Mouse (Mus musculus) right cerebral cortex, postnatal 25 days (tissue): ENCODE results near the gene Scn4b.

Experiments
- DNase-seq: peaks from one replicate; pipeline ENCODE4 v3.0.0; 2022

The Scn4b gene

GRCm38 (mm10) chr9:45138191-45139032 lies at the start of gene Scn4b:
Gene Scn4b, plus strand, starts transcription at chr9:45138395.
- DNase-seq = peak; percentile 42

GRCm38 (mm10) chr9:45090811-45091210 lies 47.4 kb upstream of the Scn4b start:
- DNase-seq = no peak

GRCm38 (mm10) chr9:45092641-45093040 lies 45.6 kb upstream of the Scn4b start:
- no peak for DNase-seq

- DNase-seq = no peak
These were observed 42.9 kb upstream of the Scn4b start for GRCm38 (mm10) chr9:45095149-45095937.

- no peak for DNase-seq
These were observed 40.3 kb upstream of the Scn4b start for GRCm38 (mm10) chr9:45097877-45098276.

GRCm38 (mm10) chr9:45098426-45098825 lies 39.8 kb upstream of the Scn4b start:
- DNase-seq = no peak

GRCm38 (mm10) chr9:45102528-45102927 lies 35.7 kb upstream of the Scn4b start:
- no peak for DNase-seq

- no peak for DNase-seq
These were observed 34.8 kb upstream of the Scn4b start for GRCm38 (mm10) chr9:45103211-45103979.

GRCm38 (mm10) chr9:45105596-45106374 lies 32.4 kb upstream of the Scn4b start:
- DNase-seq = no peak

GRCm38 (mm10) chr9:45115706-45116105 lies 22.5 kb upstream of the Scn4b start:
- DNase-seq = peak; percentile 72

GRCm38 (mm10) chr9:45116819-45117218 lies 21.4 kb upstream of the Scn4b start:
- no peak for DNase-seq

GRCm38 (mm10) chr9:45117741-45118431 lies 20.3 kb upstream of the Scn4b start, which contains the start of gene Scn2b:
Gene Scn2b, plus strand, starts transcription at chr9:45117782.
- peak; percentile 37 for DNase-seq

- DNase-seq = no peak
These were observed 19.6 kb upstream of the Scn4b start for GRCm38 (mm10) chr9:45118552-45118951.

- DNase-seq = no peak
These were observed 18.8 kb upstream of the Scn4b start for GRCm38 (mm10) chr9:45119316-45119953.

GRCm38 (mm10) chr9:45119954-45120530 lies 18.2 kb upstream of the Scn4b start:
- DNase-seq = no peak

- no peak for DNase-seq
These were observed 17.6 kb upstream of the Scn4b start for GRCm38 (mm10) chr9:45120567-45120966.

GRCm38 (mm10) chr9:45121001-45121400 lies 17.2 kb upstream of the Scn4b start:
- DNase-seq = peak; percentile 20

GRCm38 (mm10) chr9:45121769-45122168 lies 16.4 kb upstream of the Scn4b start:
- peak; percentile 74 for DNase-seq

GRCm38 (mm10) chr9:45122209-45122761 lies 15.9 kb upstream of the Scn4b start:
- peak; percentile 68 for DNase-seq

GRCm38 (mm10) chr9:45125211-45125610 lies 13.0 kb upstream of the Scn4b start:
- no peak for DNase-seq
